Mouse (Mus musculus) heart, postnatal 0 days (tissue): ENCODE measurements around the gene Bid.

ENCODE experiments used
- CTCF ChIP-seq: IDR thresholded peaks from 2 replicates; pipeline ENCODE4 v1.5.1; 2016; ENCODE audit warnings: antibody characterized with exemption, control low read depth, low read depth
- EP300 ChIP-seq: IDR thresholded peaks from 2 replicates; pipeline ENCODE4 v1.6.1; 2016; ENCODE audit warnings: antibody characterized with exemption, low read depth

- TF ChIP-seq CTCF (no peak), EP300 (no peak)
Measured at GRCm38 (mm10) chr6:120894524-120894923, 22.1 kb downstream of the Bid start.
